Mouse (Mus musculus): ENCODE data around the gene Tmem168. TPM values are rescaled to one million over a fixed set of nuclear protein-coding genes. Genes with fewer than 3 reads are reported as not detected.

Tmem168 gene
- polyA plus RNA-seq, 2 experiments: 5.1 to 12.3 TPM

DNA sequence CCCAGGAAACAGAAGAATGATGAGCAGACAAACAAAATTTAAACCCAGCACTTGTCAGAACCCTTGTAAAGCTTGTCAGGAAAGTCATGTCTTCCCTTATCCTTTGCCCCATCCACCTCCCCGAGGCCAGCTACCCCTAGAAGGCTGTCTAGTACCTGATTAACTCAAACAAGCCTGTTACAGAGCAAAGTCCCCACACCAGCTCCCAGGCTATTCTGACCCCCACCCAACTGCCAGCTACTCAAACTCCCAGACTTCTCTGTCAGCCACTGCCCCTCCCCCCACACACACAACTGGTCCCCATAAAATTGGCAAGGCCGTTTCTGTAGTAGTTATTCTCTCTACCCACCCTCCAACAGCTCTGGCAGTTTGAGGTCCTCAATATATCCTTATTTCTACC, 21.3 kb downstream of the Tmem168 start:
- WGBS (ENCODE audit: insufficient replicate concordance): 22% methylated on average over 2 of the region's 2 CpGs
- no peak overlapping the region for H3K27ac ChIP-seq
- H3K27me3 ChIP-seq (ENCODE audit: control insufficient read depth, insufficient read depth, low read length): no peaks in the 10 kb centered on the region
- peak; percentile 79; the same call in 1 of the 2 replicates for ATAC-seq (ENCODE audit: insufficient read depth)
- no peaks in the 10 kb centered on the region for H3K9me3 ChIP-seq (ENCODE audit: control insufficient read depth, low read length)
- H3K9ac ChIP-seq (replicated peaks): no peak overlapping the region
- peak in 1 of 3 experiments; percentile 23 for DNase-seq (ENCODE audit: low read depth in 3 of 3, low spot score in 3 of 3)
- H3K4me3 ChIP-seq (ENCODE audit: insufficient read depth in 1 of 2, low read depth in 2 of 2, low read length in 2 of 2): no peak overlapping the region
- TF ChIP-seq EP300 (IDR thresholded peaks at IDR 0.05; ENCODE audit: low read depth) (no peak), CTCF (IDR thresholded peaks at IDR 0.05; ENCODE audit: low read depth) (no peak)
- peaks cover 0 to 7% of the 10 kb centered on the region in 2 experiments; a peak in 1 of 4 replicates for H3K4me1 ChIP-seq (replicated peaks; ENCODE audit: control insufficient read depth in 2 of 2, insufficient read depth in 2 of 2, low read length in 1 of 2)
- peaks cover 6% of the 10 kb centered on the region; the same call in 1 of the 2 replicates for H3K36me3 ChIP-seq (replicated peaks; ENCODE audit: control insufficient read depth, insufficient read depth, low read depth)
- peak overlapping the region; percentile 31 for H3K4me2 ChIP-seq (ENCODE audit: low read depth)

DNA sequence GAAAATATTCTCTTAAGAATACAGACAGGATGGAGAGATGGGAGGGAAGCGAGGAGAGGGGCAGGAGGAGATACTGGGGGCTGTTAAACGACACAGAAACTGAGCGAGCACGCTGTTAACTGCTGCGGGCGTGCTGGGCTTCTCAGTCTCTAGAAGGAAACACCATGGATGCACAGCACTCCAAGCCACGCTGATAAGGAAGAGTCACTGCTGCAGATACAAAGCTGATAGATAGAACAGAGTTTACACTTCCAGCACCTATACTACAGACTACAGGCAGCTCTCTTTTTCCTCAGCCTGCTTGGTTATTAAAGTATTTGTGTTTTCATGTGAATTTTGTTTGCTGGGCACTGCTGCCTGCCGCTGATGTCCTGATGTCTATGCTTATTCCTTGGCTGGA, 21.7 kb downstream of the Tmem168 start:
- Histone ChIP-seq H3K9me3 (ENCODE audit: control insufficient read depth, low read length) (no peaks in the 10 kb centered on the region), H3K4me3 (ENCODE audit: insufficient read depth in 1 of 2, low read depth in 2 of 2, low read length in 2 of 2) (no peak overlapping the region), H3K27ac (no peak overlapping the region), H3K36me3 (replicated peaks; ENCODE audit: control insufficient read depth, insufficient read depth, low read depth) (peaks cover 6% of the 10 kb centered on the region; the same call in 1 of the 2 replicates), H3K9ac (replicated peaks) (no peak overlapping the region), H3K4me2 (ENCODE audit: low read depth) (peak overlapping the region; percentile 31), H3K4me1 (replicated peaks; ENCODE audit: control insufficient read depth in 2 of 2, insufficient read depth in 2 of 2, low read length in 1 of 2) (peaks cover 0 to 7% of the 10 kb centered on the region in 2 experiments; a peak in 1 of 4 replicates), H3K27me3 (ENCODE audit: control insufficient read depth, insufficient read depth, low read length) (no peaks in the 10 kb centered on the region)
- no peak for TF ChIP-seq CTCF (IDR thresholded peaks at IDR 0.05; ENCODE audit: low read depth)
- WGBS (ENCODE audit: insufficient replicate concordance): 24% methylated on average over 8 of the region's 8 CpGs
- DNase-seq (ENCODE audit: low read depth in 3 of 3, low spot score in 3 of 3) (no peak), ATAC-seq (ENCODE audit: insufficient read depth) (peak; percentile 66)

GRCm38 (mm10) chr6:13584788-13585187, 23.1 kb downstream of the Tmem168 start:
- 79% methylated on average over 6 of the region's 6 CpGs for WGBS (ENCODE audit: insufficient replicate concordance)
- H3K27ac ChIP-seq: no peak overlapping the region

DNA sequence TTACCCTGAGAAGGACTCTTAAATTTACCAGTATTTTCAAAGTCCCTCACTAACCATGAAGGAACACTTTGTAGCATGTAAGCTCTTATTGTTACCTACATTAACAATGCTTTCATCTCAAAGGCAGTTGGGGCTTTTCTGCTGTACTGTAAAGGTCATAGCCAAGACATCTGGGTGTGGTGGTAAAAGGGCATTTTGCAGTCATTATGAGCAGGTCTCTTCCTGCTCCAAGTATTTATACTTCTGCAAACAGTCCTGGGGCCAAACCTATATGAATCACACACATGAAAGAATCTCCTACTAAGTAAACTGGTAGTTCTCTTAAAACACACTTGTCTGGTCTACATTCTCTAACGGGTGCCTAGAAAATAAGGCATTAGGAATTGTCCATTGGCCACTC, 25.8 kb downstream of the Tmem168 start:
- 77% methylated on average over 1 of the region's 1 CpGs for WGBS (ENCODE audit: insufficient replicate concordance)
- Histone ChIP-seq H3K4me3 (ENCODE audit: insufficient read depth in 1 of 2, low read depth in 2 of 2, low read length in 2 of 2) (no peak overlapping the region), H3K4me2 (ENCODE audit: low read depth) (no peak overlapping the region), H3K27me3 (ENCODE audit: control insufficient read depth, insufficient read depth, low read length) (no peaks in the 10 kb centered on the region), H3K4me1 (replicated peaks; ENCODE audit: control insufficient read depth in 2 of 2, insufficient read depth in 2 of 2, low read length in 1 of 2) (peaks cover 0 to 5% of the 10 kb centered on the region in 2 experiments; a peak in 1 of 4 replicates), H3K36me3 (replicated peaks; ENCODE audit: control insufficient read depth, insufficient read depth, low read depth) (no peaks in the 10 kb centered on the region; the same call in 1 of the 2 replicates), H3K9me3 (ENCODE audit: control insufficient read depth, low read length) (no peaks in the 10 kb centered on the region), H3K27ac (no peak overlapping the region), H3K9ac (replicated peaks) (no peak overlapping the region)
- no peak for TF ChIP-seq CTCF (IDR thresholded peaks at IDR 0.05; ENCODE audit: low read depth)
- no peak for TF ChIP-seq EP300 (IDR thresholded peaks at IDR 0.05; ENCODE audit: low read depth)
- DNase-seq (ENCODE audit: low read depth in 3 of 3, low spot score in 3 of 3): no peak
- ATAC-seq (ENCODE audit: insufficient read depth): no peak

More at GRCm38 (mm10) chr6:13584788-13585187, 23.1 kb downstream of the Tmem168 start:
- no peak overlapping the region for H3K4me3 ChIP-seq (ENCODE audit: insufficient read depth in 1 of 2, low read depth in 2 of 2, low read length in 2 of 2)
- no peaks in the 10 kb centered on the region for H3K9me3 ChIP-seq (ENCODE audit: control insufficient read depth, low read length)
- TF ChIP-seq EP300 (IDR thresholded peaks at IDR 0.05; ENCODE audit: low read depth) (no peak), CTCF (IDR thresholded peaks at IDR 0.05; ENCODE audit: low read depth) (no peak)
- H3K4me2 ChIP-seq (ENCODE audit: low read depth): no peak overlapping the region
- peaks cover 3% of the 10 kb centered on the region; the same call in 1 of the 2 replicates for H3K36me3 ChIP-seq (replicated peaks; ENCODE audit: control insufficient read depth, insufficient read depth, low read depth)
- ATAC-seq (ENCODE audit: insufficient read depth) (no peak), DNase-seq (ENCODE audit: low read depth in 3 of 3, low spot score in 3 of 3) (no peak)
- H3K4me1 ChIP-seq (replicated peaks; ENCODE audit: control insufficient read depth in 2 of 2, insufficient read depth in 2 of 2, low read length in 1 of 2): peaks cover 0 to 7% of the 10 kb centered on the region in 2 experiments; a peak in 1 of 4 replicates
- H3K27me3 ChIP-seq (ENCODE audit: control insufficient read depth, insufficient read depth, low read length): no peaks in the 10 kb centered on the region
- no peak overlapping the region for H3K9ac ChIP-seq (replicated peaks)

GRCm38 (mm10) chr6:13565734-13566133, 42.2 kb downstream of the Tmem168 start:
- Histone ChIP-seq H3K4me3 (ENCODE audit: insufficient read depth in 1 of 2, low read depth in 2 of 2, low read length in 2 of 2) (no peak overlapping the region), H3K4me2 (ENCODE audit: low read depth) (no peak overlapping the region), H3K4me1 (replicated peaks; ENCODE audit: control insufficient read depth in 2 of 2, insufficient read depth in 2 of 2, low read length in 1 of 2) (no peaks in the 10 kb centered on the region), H3K27me3 (ENCODE audit: control insufficient read depth, insufficient read depth, low read length) (no peaks in the 10 kb centered on the region), H3K27ac (no peak overlapping the region), H3K9ac (replicated peaks) (no peak overlapping the region), H3K36me3 (replicated peaks; ENCODE audit: control insufficient read depth, insufficient read depth, low read depth) (no peaks in the 10 kb centered on the region), H3K9me3 (ENCODE audit: control insufficient read depth, low read length) (no peaks in the 10 kb centered on the region)
- ATAC-seq (ENCODE audit: insufficient read depth) (no peak), DNase-seq (ENCODE audit: low read depth in 3 of 3, low spot score in 3 of 3) (no peak)
- TF ChIP-seq EP300 (IDR thresholded peaks at IDR 0.05; ENCODE audit: low read depth) (no peak), CTCF (IDR thresholded peaks at IDR 0.05; ENCODE audit: low read depth) (peak; percentile 17; the same call in 1 of the 2 replicates)
- 37% methylated on average over 1 of the region's 1 CpGs for WGBS (ENCODE audit: insufficient replicate concordance)

All from liver, embryonic 14.5 days (tissue).